Mouse (Mus musculus) spleen, embryonic (tissue): ENCODE measurements at regions not wholly inside any gene's neighbourhood (a gene's known extent, or its start where the extent isn't known, plus 50 kb on each side); places are given as distances from the start of the nearest gene placed in this dataset.

ENCODE experiments used
- CTCF ChIA-PET: fragments of 350-600 bp; sonication (Branson Sonifier 250); formaldehyde crosslinking; loops from one replicate; lab custom pipeline; 2022; lab: Charles Lee

- CTCF ChIA-PET, result no interaction called here
Measured at GRCm38 (mm10) chr3:20590143-20590542, 223.2 kb upstream of the Agtr1b start.

- CTCF ChIA-PET, result no interaction called here
Measured at GRCm38 (mm10) chr3:20551563-20551962, 184.6 kb upstream of the Agtr1b start.

GRCm38 (mm10) chr3:20543991-20544390 is 177.0 kb upstream of the Agtr1b start:
- CTCF ChIA-PET, result no interaction called here

GRCm38 (mm10) chr3:20538492-20539004 is 171.6 kb upstream of the Agtr1b start:
- CTCF ChIA-PET, result no interaction called here

GRCm38 (mm10) chr3:20520738-20521137 is 153.8 kb upstream of the Agtr1b start:
- CTCF ChIA-PET, result no interaction called here

- CTCF ChIA-PET, result interaction anchor here (0.7 kb wide), 1 partner anchor 549 kb away, joined by 3 read pairs; no protein-coding TSS in a partner anchor
Measured at GRCm38 (mm10) chr3:20509192-20509591, 142.2 kb upstream of the Agtr1b start.

- CTCF ChIA-PET, result no interaction called here
Measured at GRCm38 (mm10) chr3:20505546-20505945, 138.6 kb upstream of the Agtr1b start.
